Mouse (Mus musculus): ENCODE measurements around the gene Fer1l5.

Fer1l5 gene

GRCm38 (mm10) chr1:36371934-36372845 is at the start of gene Fer1l5:
TSS of gene Fer1l5 (plus strand) at chr1:36372291.
- no peak for DNase-seq

DNA sequence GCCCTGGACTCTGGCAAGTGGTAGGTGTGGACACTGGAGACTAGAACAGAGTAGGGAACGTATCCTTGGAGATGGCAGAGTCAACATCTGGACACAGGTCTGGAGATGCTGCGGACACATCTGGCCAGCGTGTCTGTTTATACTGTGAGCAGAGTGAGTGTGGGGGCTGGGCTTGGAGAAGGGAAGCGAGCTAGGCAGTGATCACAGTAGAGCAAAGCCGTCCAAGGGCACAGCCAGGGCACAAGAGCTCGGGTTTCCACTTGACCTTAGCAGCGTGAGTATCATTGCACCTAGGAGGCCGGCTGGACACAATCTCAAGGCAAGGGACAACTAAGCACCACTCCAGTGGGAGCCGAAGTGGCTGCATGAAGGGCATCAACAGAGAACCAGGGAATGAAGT is 49.0 kb upstream of the Fer1l5 start:
- no peak for DNase-seq

DNA sequence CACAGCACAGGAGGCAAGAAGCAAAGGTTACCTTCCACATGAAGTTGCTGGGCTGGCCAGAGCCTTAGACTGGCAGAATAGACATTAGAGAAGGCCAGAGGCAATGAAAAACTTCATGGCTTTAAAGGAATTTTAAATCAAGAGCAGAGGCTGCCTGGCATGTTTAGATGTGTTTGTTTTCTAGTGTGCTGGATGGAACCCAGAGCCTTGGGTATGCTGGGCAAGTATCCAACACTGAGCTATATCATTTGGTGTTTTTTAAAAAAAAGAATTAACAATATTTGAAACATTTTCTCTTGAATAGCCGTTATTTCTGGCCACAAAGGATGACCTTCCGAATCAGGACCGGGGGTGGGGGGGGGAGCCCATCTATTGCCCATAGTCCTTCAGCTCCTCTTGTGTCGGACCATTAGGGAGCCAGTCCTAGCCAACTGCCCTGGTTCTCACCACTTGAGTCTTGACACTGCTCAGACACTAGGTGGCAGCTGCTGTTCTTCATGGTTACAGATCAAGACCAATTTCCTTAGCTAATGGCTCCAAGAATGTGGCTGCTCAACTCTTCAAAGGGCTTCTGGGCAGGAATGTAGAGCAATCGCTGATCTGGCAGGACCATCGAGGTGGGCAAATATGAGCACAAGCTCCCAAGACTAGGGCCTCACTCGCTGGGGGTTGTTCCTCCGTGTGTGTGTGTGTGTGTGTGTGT is 48.2 kb upstream of the Fer1l5 start:
- DNase-seq: peak; percentile 47 to 66

GRCm38 (mm10) chr1:36325900-36326321 is 46.2 kb upstream of the Fer1l5 start:
- DNase-seq: no peak

- DNase-seq: no peak
Observed at GRCm38 (mm10) chr1:36326815-36327214, 45.3 kb upstream of the Fer1l5 start.

- no peak for DNase-seq
Observed at GRCm38 (mm10) chr1:36331743-36332142, 40.3 kb upstream of the Fer1l5 start.

GRCm38 (mm10) chr1:36332955-36333887 is 38.9 kb upstream of the Fer1l5 start:
- DNase-seq: no peak

DNA sequence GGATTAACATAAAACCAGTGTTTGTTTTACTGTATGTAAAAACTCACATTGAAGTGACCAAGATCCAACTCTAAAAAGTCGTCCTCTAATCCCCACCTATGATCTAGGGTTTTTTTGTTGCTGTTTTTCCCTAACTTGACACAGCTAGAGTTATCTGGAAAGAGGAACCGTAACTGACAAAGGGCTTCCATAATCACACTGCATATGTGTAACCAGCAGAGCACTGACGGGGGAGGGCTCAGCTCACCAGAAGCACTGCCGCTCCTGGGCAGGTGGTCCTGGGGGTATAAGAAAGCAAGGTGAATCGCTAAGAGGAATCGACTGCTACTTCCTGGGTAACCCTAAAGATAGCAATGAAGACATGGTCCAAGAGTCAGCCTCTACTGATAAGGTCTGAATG is 29.5 kb upstream of the Fer1l5 start:
- DNase-seq: no peak

DNA sequence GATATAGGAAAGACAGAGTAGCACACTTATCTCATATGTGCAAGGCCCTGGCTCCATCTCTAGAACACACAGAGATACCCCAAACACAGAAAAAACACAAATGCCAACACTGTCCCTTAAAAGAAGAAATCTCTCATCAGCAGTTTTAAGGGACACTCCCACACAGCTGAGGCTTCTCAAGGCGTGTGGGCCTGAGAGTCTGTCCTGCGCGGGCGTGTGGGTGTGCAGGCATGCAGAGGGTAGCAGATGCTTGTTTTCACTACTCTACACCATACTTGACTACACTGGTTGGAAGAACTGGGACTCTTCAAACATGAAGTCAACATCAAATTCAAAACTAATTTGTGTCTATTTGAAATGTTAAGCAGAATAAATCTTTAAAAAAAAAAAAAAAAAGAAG is 19.7 kb upstream of the Fer1l5 start:
- DNase-seq: no peak

GRCm38 (mm10) chr1:36356955-36357695 is 15.0 kb upstream of the Fer1l5 start:
- DNase-seq: no peak

DNA sequence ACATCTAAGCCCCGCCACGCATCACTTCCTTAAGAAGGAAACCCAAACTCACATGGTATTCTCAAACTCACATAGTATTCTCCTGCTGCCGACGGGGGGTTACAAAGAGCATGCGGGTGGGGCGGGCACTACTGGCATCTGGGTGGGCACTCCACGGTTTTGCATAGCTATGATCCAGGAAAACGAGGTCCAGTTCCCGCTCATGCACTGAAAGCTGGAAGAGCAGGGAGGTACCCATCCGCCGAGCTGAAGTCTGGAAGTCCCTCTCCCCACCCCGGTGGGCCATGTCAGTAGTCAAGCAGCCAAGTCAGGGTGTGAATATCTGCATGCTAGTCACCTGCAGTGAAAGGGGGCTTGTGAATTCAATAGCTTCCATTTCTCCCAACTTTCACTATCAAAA is 4.4 kb upstream of the Fer1l5 start:
- DNase-seq: peak in 1 of 2 experiments; percentile 13

DNA sequence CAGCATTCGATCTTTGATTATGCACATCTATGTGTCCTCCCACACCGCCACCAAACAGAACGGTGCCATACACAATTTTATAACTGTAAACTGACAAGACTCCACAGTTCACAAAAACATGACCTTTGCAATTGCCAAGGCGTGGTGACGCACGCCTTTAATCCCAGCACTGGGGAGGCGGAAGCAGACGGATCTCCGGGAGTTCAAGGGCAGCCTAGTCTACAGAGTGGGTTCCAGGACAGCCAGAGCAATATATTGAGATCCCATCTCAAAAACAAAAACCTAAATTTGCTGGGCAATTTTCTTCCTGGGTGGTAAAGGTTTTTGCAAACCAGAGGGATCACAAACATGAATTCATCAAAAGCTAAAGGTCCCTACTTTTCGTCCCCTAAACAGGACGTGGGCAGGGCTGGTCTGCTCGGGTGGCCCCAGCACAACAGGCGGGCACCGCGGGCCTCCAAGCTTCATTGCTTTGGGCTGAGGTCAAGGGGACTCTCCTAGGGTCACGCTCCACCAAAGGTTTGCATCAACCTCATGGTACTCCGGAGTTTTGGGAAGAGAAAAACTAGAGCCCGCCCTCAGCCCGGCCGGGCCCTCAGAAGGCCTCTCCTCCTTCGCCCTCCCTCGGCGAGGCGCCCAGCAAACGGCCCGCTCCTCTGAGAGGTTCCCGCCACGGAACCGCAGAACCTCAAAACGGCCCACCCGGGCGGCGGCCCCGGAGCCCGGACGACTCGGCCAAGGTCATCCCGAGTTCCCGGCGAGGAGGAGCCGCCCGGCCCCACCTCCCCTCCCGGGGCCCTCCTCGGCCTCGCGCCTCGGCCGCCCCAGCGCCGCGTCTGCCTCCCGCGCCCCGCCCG is 3.8 kb upstream of the Fer1l5 start:
- peak; percentile 24 to 51 for DNase-seq

DNA sequence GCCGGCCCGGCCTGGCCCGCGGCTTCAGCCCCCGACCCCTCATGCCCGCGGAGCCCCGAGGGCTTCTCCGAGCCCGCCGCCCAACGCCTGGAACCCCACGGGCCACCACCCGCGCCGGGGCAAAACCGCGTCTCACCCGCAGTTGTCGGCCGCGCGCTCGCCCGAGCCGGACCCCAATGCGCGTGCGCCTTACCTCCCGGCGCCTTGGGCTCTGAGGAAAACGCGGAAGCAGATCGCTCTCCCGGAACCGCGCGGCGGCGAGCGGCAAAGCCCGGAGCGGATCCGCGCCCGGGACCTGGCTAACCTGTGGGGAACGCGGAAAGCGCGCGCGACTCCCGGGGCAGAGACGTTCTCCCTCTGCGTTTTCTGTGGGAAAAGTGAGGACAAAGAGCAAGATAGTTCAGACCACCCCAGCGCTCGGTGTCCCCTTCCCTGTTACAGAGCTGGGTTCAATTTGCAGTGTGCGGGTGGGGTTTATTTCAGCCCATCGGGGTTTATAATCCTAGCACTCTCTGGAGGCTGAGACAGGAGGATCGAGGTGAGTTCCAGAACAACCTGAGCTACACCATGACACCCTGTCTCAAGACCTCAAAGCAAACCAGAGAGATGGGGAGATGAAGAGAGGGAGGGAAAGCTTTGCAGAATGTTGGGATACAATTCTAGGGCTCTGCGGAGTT is 3.0 kb upstream of the Fer1l5 start, which contains the start of gene Kansl3:
Gene Kansl3, minus strand, starts transcription at position 213 of the 677 bp plus-strand sequence.
- peak; percentile 78 to 94 for DNase-seq

DNA sequence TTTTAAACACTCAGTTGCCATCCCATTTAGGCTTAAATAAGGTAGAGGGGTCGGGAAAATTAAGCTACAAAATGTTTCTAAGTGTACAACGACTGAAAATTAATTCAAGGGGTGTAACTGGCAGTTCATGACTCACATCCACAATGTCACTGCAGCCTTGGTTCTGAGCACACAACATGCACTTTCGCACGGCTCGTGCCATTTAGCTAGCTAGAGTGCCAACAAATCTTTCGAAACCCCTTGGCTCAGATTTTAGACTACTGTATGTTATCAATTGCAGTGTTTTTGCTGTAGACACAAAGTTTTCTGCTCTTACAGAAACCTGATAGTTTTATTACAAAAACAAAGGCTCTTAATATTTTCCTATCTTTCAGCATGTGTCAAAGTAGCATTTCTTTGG is 1.2 kb upstream of the Fer1l5 start:
- no peak for DNase-seq

DNA sequence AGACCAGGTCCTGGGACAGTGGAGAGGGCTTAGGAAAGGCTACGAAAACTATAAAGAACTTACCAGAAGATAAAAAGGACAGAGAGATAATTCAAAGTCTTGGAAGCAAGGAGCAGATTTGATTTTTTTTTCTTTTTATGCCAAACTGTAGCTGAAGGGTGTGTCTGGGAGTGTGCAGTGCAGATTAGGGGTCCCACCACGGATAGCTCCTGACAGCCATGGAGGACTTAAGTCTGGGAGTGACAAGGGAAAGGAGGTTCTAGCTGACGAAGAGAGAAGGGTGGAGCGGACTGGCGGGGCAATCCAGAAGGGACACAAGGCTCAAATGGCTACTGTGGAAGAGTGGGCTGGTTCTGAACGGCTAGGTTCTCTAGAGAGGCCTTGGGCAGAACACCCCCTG is 6.8 kb downstream of the Fer1l5 start:
- DNase-seq: no peak

GRCm38 (mm10) chr1:36379582-36379981 is 7.5 kb downstream of the Fer1l5 start:
- DNase-seq: no peak

GRCm38 (mm10) chr1:36397041-36397440 is 24.9 kb downstream of the Fer1l5 start:
- DNase-seq: no peak

- no peak for DNase-seq
Observed at GRCm38 (mm10) chr1:36401509-36401908, 29.4 kb downstream of the Fer1l5 start.

DNA sequence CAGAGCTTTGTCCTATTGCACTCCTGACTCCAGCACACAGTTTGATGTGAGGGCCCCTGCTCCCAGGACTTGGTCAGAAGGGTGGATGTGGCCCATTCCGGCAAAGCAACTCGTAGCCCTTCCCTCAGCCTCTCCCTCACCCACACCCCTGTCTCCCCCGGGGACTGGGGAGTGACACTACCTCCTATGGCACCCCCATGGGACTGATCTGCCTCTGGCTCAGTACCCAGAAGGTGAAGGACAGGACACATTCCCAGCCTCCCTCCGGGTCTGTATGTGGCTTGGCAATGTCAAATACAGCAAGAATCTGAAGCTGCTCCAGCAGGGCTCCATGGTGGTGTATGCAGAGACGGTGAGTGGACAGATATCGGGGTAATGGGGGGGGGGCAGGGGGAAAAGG is 32.4 kb downstream of the Fer1l5 start:
- no peak for DNase-seq

GRCm38 (mm10) chr1:36429511-36429910 is 57.4 kb downstream of the Fer1l5 start:
- no peak for DNase-seq

DNA sequence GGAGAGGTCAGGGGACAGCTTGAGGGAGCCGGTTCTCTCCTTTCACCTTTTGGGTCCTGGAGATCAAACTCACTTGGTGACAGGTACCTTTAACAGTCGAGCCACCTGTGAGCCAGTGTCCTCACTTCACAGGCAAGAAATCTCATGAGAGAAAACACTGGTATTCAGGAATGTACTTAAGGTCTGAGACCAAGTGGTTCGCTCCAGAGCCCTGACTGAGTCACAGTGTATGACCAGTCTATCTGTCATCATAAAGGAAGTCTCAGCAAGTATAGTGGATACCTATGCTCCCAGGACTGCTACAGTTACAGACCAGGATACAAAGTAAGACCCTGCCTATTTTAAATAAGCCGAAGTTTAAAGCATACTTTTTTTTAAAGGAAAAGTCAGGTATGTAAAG is 60.9 kb downstream of the Fer1l5 start:
- no peak for DNase-seq

All from cerebellum, adult 18-20 months (tissue).